Mouse (Mus musculus): ENCODE measurements around the gene Lin37. TPM values are rescaled to one million over a fixed set of nuclear protein-coding genes. Genes with fewer than 3 reads are reported as not detected.
A peak's percentile ranks its signal among the peaks of the same experiment; 100 is the strongest.

Lin37 gene
- polyA plus RNA-seq, 3 experiments from 2014 or later = 94.5 to 112 (median 109) TPM

- peak; percentile 93 for ATAC-seq
Measured at GRCm38 (mm10) chr7:30552102-30553020, 7.3 kb downstream of the Lin37 start, which contains the start of the genes Hspb6 and Proser3. TSS of gene Hspb6 (plus strand) at chr7:30552178. TSS of gene Proser3 (minus strand) at chr7:30552299.

GRCm38 (mm10) chr7:30551445-30552101 lies 8.1 kb downstream of the Lin37 start:
- ATAC-seq = peak; percentile 64

- ATAC-seq = no peak
Measured at GRCm38 (mm10) chr7:30550603-30551002, 9.0 kb downstream of the Lin37 start.

GRCm38 (mm10) chr7:30549880-30550279 lies 9.8 kb downstream of the Lin37 start:
- ATAC-seq = no peak

GRCm38 (mm10) chr7:30544327-30544726 lies 15.3 kb downstream of the Lin37 start:
- ATAC-seq = no peak

GRCm38 (mm10) chr7:30540572-30540971 lies 19.1 kb downstream of the Lin37 start:
- ATAC-seq = no peak

GRCm38 (mm10) chr7:30534633-30535577 lies 24.7 kb downstream of the Lin37 start, which contains the start of gene Arhgap33:
TSS of gene Arhgap33 (minus strand) at chr7:30535060.
- ATAC-seq = peak; percentile 95

- no peak for ATAC-seq
Measured at GRCm38 (mm10) chr7:30533941-30534632, 25.6 kb downstream of the Lin37 start.

GRCm38 (mm10) chr7:30532931-30533330 lies 26.7 kb downstream of the Lin37 start:
- ATAC-seq = no peak

GRCm38 (mm10) chr7:30531291-30531815 lies 28.3 kb downstream of the Lin37 start:
- no peak for ATAC-seq

- ATAC-seq = no peak
Measured at GRCm38 (mm10) chr7:30526981-30527380, 32.7 kb downstream of the Lin37 start.

GRCm38 (mm10) chr7:30526399-30526798 lies 33.2 kb downstream of the Lin37 start:
- no peak for ATAC-seq

- no peak for ATAC-seq
Measured at GRCm38 (mm10) chr7:30525954-30526353, 33.7 kb downstream of the Lin37 start.

GRCm38 (mm10) chr7:30524487-30524886 lies 35.2 kb downstream of the Lin37 start:
- ATAC-seq = no peak

GRCm38 (mm10) chr7:30522871-30523270 lies 36.8 kb downstream of the Lin37 start:
- ATAC-seq = no peak

- ATAC-seq = no peak
Measured at GRCm38 (mm10) chr7:30520856-30521255, 38.8 kb downstream of the Lin37 start.

- no peak for ATAC-seq
Measured at GRCm38 (mm10) chr7:30520396-30520795, 39.2 kb downstream of the Lin37 start.

GRCm38 (mm10) chr7:30518325-30518724 lies 41.3 kb downstream of the Lin37 start:
- ATAC-seq = no peak

- ATAC-seq = no peak
Measured at GRCm38 (mm10) chr7:30515003-30515760, 44.5 kb downstream of the Lin37 start.

GRCm38 (mm10) chr7:30508061-30508460 lies 51.6 kb downstream of the Lin37 start:
- no peak for ATAC-seq

Measured in inflammation-experienced regulatory T-cells, adult 6 months (primary cell).